Mouse (Mus musculus): ENCODE results near the gene Ptpn3.

GRCm38 (mm10) chr4:57140992-57141717 is 160.5 kb downstream of the Ptpn3 start:
- no peak for TF ChIP-seq CTCF (IDR thresholded peaks at IDR 0.05; ENCODE audit: extremely low read depth, insufficient read length, insufficient replicate concordance, low read depth, low read length)
- no peak for TF ChIP-seq POLR2A (IDR thresholded peaks at IDR 0.05; ENCODE audit: low read depth, low read length)
